Mouse (Mus musculus): ENCODE data around the gene Lig3. TPM values are rescaled to one million over a fixed set of nuclear protein-coding genes. Genes with fewer than 3 reads are reported as not detected.

Gene Lig3
- polyA plus RNA-seq, 1 experiment from 2014 or later = 24.2 TPM

GRCm38 (mm10) chr11:82763261-82763660 lies 17.6 kb upstream of the Lig3 start:
- no peak for ATAC-seq (replicated peaks; ENCODE audit: insufficient number of reproducible peaks, low FRiP score, low TSS enrichment)
- no peaks in the 10 kb centered on the region; the same call in 1 of the 2 replicates for H3K36me3 ChIP-seq (ENCODE audit: control insufficient read depth, insufficient read depth, low read length)
- WGBS (ENCODE audit: insufficient replicate concordance) = 11% methylated on average over 4 of the region's 4 CpGs

DNA sequence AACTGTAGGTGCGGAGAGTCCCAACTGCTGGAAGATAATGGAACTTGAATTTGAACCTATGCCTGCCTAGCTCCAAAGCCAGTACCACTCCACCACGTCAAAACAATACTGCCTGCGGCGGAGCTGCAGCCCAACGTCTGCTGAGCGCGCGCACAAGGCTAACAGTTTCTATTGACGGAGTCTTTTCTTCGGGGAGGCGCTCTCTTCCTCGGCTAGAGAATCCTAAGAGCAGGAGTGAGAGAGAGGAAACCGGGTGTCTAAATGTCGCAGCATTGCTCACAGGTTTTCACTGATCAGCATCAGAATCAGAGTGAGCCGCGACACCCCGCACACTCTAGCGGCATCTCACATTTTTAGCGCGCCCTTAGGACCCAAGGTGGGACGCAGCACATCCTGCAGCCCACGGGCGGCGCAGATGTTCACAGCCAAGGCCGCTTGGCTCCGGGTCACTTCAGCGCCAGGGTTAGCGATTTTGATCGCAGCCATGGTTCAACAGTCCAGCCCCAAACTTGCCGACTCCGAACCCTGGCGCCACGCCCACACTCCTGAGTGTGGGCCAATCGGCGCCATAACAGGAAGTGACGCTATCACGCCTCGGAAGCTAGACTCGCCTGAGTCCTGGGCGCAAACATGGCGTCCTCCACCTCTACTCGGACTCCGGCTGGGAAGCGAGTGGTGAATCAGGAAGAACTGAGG lies 17.0 kb upstream of the Lig3 start, which contains the start of the genes Cct6b and Zfp830:
Gene Cct6b, minus strand, starts transcription at position 580 of the 696 bp plus-strand sequence.
Gene Zfp830, plus strand, starts transcription at position 604 of the 696 bp plus-strand sequence.
- peak within 1 kb of the TSS; percentile 93 for H3K9ac ChIP-seq (ENCODE audit: low read depth, low read length)
- H3K36me3 ChIP-seq (ENCODE audit: control insufficient read depth, insufficient read depth, low read length) = peaks cover 4% of the 10 kb centered on the region; the same call in 1 of the 2 replicates
- H3K4me2 ChIP-seq = peak within 1 kb of the TSS; percentile 97
- H3K4me1 ChIP-seq (ENCODE audit: control insufficient read depth, insufficient read depth, low read length) = peaks cover 10% of the 10 kb centered on the region
- H3K27ac ChIP-seq (ENCODE audit: low read depth, low read length) = peak within 1 kb of the TSS; percentile 93
- peak within 1 kb of the TSS; percentile 98 for H3K4me3 ChIP-seq (ENCODE audit: low read depth, low read length)
- ATAC-seq (replicated peaks; ENCODE audit: insufficient number of reproducible peaks, low FRiP score, low TSS enrichment) = peak; percentile 97
- no peaks in the 10 kb centered on the region for H3K27me3 ChIP-seq (ENCODE audit: control insufficient read depth, insufficient read depth, low read length)
- H3K9me3 ChIP-seq (replicated peaks; ENCODE audit: control insufficient read depth, low read length) = no peaks in the 10 kb centered on the region
- under 1% methylated on average over 44 of the region's 44 CpGs for WGBS (ENCODE audit: insufficient replicate concordance)

More at GRCm38 (mm10) chr11:82763261-82763660, 17.6 kb upstream of the Lig3 start:
- Histone ChIP-seq H3K4me1 (ENCODE audit: control insufficient read depth, insufficient read depth, low read length) (peaks cover 10% of the 10 kb centered on the region), H3K27me3 (ENCODE audit: control insufficient read depth, insufficient read depth, low read length) (no peaks in the 10 kb centered on the region), H3K27ac (ENCODE audit: low read depth, low read length) (peak overlapping the region; percentile 93), H3K9ac (ENCODE audit: low read depth, low read length) (peak overlapping the region; percentile 93; the same call in 1 of the 2 replicates), H3K9me3 (replicated peaks; ENCODE audit: control insufficient read depth, low read length) (no peaks in the 10 kb centered on the region), H3K4me2 (peak overlapping the region; percentile 97), H3K4me3 (ENCODE audit: low read depth, low read length) (peak overlapping the region; percentile 98)

GRCm38 (mm10) chr11:82764438-82764924 lies 16.4 kb upstream of the Lig3 start:
- no peaks in the 10 kb centered on the region for H3K9me3 ChIP-seq (replicated peaks; ENCODE audit: control insufficient read depth, low read length)
- peaks cover 10% of the 10 kb centered on the region for H3K4me1 ChIP-seq (ENCODE audit: control insufficient read depth, insufficient read depth, low read length)
- peak overlapping the region; percentile 98 for H3K4me3 ChIP-seq (ENCODE audit: low read depth, low read length)
- H3K27me3 ChIP-seq (ENCODE audit: control insufficient read depth, insufficient read depth, low read length) = no peaks in the 10 kb centered on the region
- peak overlapping the region; percentile 93 for H3K9ac ChIP-seq (ENCODE audit: low read depth, low read length)
- peak overlapping the region; percentile 93 for H3K27ac ChIP-seq (ENCODE audit: low read depth, low read length)
- peak overlapping the region; percentile 97 for H3K4me2 ChIP-seq
- peaks cover 4% of the 10 kb centered on the region; the same call in 1 of the 2 replicates for H3K36me3 ChIP-seq (ENCODE audit: control insufficient read depth, insufficient read depth, low read length)
- WGBS (ENCODE audit: insufficient replicate concordance) = under 1% methylated on average over 28 of the region's 28 CpGs
- peak; percentile 43; the same call in 1 of the 2 replicates for ATAC-seq (replicated peaks; ENCODE audit: insufficient number of reproducible peaks, low FRiP score, low TSS enrichment)

DNA sequence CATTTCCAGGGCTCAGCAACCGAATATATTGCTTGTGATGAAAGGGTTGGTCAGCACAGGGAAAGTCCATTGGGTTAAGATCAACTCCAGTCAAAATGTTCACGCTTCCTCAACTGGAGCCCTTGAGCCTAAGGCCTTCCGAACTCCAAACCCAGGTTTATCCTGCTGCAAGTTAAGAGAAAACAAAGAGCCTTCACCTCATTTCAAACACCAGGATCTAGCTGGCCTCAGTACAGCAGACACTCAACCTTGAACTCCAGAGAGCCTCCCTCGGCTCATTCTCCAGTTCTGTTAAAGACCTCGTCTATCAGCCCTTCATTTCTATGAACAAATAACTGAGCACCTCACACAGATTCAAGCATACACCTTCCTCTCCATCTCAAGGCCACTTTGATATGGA lies 774 bp upstream of the Lig3 start:
- 52% methylated on average over 5 of the region's 5 CpGs for WGBS (ENCODE audit: insufficient replicate concordance)
- Histone ChIP-seq H3K9me3 (replicated peaks; ENCODE audit: control insufficient read depth, low read length) (no peaks in the 10 kb centered on the region), H3K4me3 (ENCODE audit: low read depth, low read length) (peak overlapping the region; percentile 91), H3K4me1 (ENCODE audit: control insufficient read depth, insufficient read depth, low read length) (peaks cover 7% of the 10 kb centered on the region), H3K9ac (ENCODE audit: low read depth, low read length) (peak overlapping the region; percentile 96), H3K36me3 (ENCODE audit: control insufficient read depth, insufficient read depth, low read length) (peaks cover 4% of the 10 kb centered on the region), H3K27ac (ENCODE audit: low read depth, low read length) (no peak overlapping the region), H3K27me3 (ENCODE audit: control insufficient read depth, insufficient read depth, low read length) (no peaks in the 10 kb centered on the region), H3K4me2 (peak overlapping the region; percentile 83)
- ATAC-seq (replicated peaks; ENCODE audit: insufficient number of reproducible peaks, low FRiP score, low TSS enrichment) = no peak

DNA sequence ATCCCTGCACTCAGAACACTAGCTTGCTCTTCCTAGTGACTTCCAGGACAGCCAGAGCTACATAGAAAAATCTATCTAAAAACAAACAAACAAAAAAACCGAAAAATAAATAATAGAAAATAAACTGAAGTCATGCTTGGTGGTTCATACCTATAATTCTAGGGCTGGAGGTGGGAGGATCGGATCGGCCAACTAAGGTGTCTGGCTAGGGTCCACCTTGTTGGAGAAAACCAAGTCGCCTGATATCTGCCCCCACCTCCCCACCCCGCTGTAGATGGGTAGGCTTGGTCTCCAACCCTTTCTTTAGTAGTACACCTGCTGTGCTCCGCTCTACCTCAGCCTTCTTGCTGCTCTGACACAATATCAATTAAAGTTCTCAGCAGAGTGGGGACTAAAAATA lies 1.3 kb downstream of the Lig3 start:
- peaks cover 7% of the 10 kb centered on the region for H3K4me1 ChIP-seq (ENCODE audit: control insufficient read depth, insufficient read depth, low read length)
- no peaks in the 10 kb centered on the region for H3K9me3 ChIP-seq (replicated peaks; ENCODE audit: control insufficient read depth, low read length)
- no peak for ATAC-seq (replicated peaks; ENCODE audit: insufficient number of reproducible peaks, low FRiP score, low TSS enrichment)
- WGBS (ENCODE audit: insufficient replicate concordance) = 43% methylated on average over 6 of the region's 6 CpGs
- peak overlapping the region; percentile 91 for H3K4me3 ChIP-seq (ENCODE audit: low read depth, low read length)
- H3K27me3 ChIP-seq (ENCODE audit: control insufficient read depth, insufficient read depth, low read length) = no peaks in the 10 kb centered on the region
- peaks cover 12% of the 10 kb centered on the region for H3K36me3 ChIP-seq (ENCODE audit: control insufficient read depth, insufficient read depth, low read length)
- peak overlapping the region; percentile 96 for H3K9ac ChIP-seq (ENCODE audit: low read depth, low read length)
- no peak overlapping the region for H3K27ac ChIP-seq (ENCODE audit: low read depth, low read length)
- H3K4me2 ChIP-seq = peak overlapping the region; percentile 83

- Histone ChIP-seq H3K27ac (ENCODE audit: low read depth, low read length) (no peak overlapping the region), H3K9me3 (replicated peaks; ENCODE audit: control insufficient read depth, low read length) (no peaks in the 10 kb centered on the region), H3K4me3 (ENCODE audit: low read depth, low read length) (no peak overlapping the region), H3K36me3 (ENCODE audit: control insufficient read depth, insufficient read depth, low read length) (peaks cover 17% of the 10 kb centered on the region), H3K9ac (ENCODE audit: low read depth, low read length) (no peak overlapping the region), H3K4me2 (no peak overlapping the region), H3K4me1 (ENCODE audit: control insufficient read depth, insufficient read depth, low read length) (peaks cover 7% of the 10 kb centered on the region), H3K27me3 (ENCODE audit: control insufficient read depth, insufficient read depth, low read length) (no peaks in the 10 kb centered on the region)
- ATAC-seq (replicated peaks; ENCODE audit: insufficient number of reproducible peaks, low FRiP score, low TSS enrichment) = no peak
- 89% methylated on average over 11 of the region's 11 CpGs for WGBS (ENCODE audit: insufficient replicate concordance)
These were observed 2.5 kb downstream of the Lig3 start for GRCm38 (mm10) chr11:82783453-82783852.

DNA sequence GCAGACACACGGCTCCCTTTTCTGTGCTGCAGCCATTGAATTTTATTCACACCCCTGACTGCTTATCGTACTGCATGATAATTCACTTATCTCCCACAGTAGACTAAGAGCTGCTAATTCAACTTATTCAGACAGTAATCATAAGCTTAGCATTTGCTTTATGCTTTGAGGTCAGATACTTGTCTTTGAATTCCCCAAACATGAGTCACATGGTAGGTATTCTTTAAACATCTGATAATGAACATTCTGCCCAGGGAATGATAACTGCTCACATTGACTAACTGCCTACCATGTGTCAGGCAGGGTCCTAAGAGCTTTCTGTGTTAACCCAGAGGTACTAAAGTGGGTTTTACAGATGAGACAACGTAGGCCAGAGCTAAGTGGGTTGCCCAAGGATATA lies 25.7 kb downstream of the Lig3 start:
- Histone ChIP-seq H3K27me3 (ENCODE audit: control insufficient read depth, insufficient read depth, low read length) (no peaks in the 10 kb centered on the region), H3K4me3 (ENCODE audit: low read depth, low read length) (no peak overlapping the region), H3K9ac (ENCODE audit: low read depth, low read length) (no peak overlapping the region), H3K4me2 (no peak overlapping the region), H3K27ac (ENCODE audit: low read depth, low read length) (no peak overlapping the region), H3K36me3 (ENCODE audit: control insufficient read depth, insufficient read depth, low read length) (peaks cover 14% of the 10 kb centered on the region), H3K4me1 (ENCODE audit: control insufficient read depth, insufficient read depth, low read length) (peaks cover 1% of the 10 kb centered on the region; the same call in 1 of the 2 replicates), H3K9me3 (replicated peaks; ENCODE audit: control insufficient read depth, low read length) (no peaks in the 10 kb centered on the region)
- WGBS (ENCODE audit: insufficient replicate concordance) = 61% methylated on average over 3 of the region's 3 CpGs
- ATAC-seq (replicated peaks; ENCODE audit: insufficient number of reproducible peaks, low FRiP score, low TSS enrichment) = no peak

DNA sequence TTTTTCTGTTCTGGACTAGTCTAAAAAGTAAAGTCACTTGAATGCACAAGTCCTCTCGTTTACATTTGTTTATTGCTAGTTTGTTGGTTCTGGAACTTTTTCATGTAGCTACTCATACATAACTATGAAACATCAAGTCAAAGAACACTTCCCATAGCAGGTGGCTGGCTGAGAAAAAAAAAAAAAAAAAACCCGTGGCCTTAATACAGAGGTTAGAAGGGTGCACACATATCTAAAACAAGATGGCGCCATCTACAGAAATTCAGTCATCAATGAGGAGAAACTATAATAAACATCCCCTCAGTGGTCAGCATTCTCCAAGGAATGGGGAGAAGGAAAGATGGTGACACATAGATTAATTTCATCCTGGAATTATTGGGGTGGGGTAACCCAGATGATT lies 26.5 kb downstream of the Lig3 start:
- no peak overlapping the region for H3K9ac ChIP-seq (ENCODE audit: low read depth, low read length)
- ATAC-seq (replicated peaks; ENCODE audit: insufficient number of reproducible peaks, low FRiP score, low TSS enrichment) = no peak

More for the DNA sequence above, 26.5 kb downstream of the Lig3 start:
- H3K27me3 ChIP-seq (ENCODE audit: control insufficient read depth, insufficient read depth, low read length) = no peaks in the 10 kb centered on the region
- peaks cover 7% of the 10 kb centered on the region for H3K36me3 ChIP-seq (ENCODE audit: control insufficient read depth, insufficient read depth, low read length)
- H3K4me3 ChIP-seq (ENCODE audit: low read depth, low read length) = no peak overlapping the region
- H3K4me1 ChIP-seq (ENCODE audit: control insufficient read depth, insufficient read depth, low read length) = peaks cover 2% of the 10 kb centered on the region; the same call in 1 of the 2 replicates
- H3K4me2 ChIP-seq = no peak overlapping the region
- no peaks in the 10 kb centered on the region for H3K9me3 ChIP-seq (replicated peaks; ENCODE audit: control insufficient read depth, low read length)
- WGBS (ENCODE audit: insufficient replicate concordance) = 81% methylated on average over 3 of the region's 3 CpGs
- H3K27ac ChIP-seq (ENCODE audit: low read depth, low read length) = no peak overlapping the region

Data from heart, embryonic 11.5 days (tissue).